Mouse (Mus musculus) neural tube, embryonic 14.5 days (tissue): ENCODE measurements around the gene Pclaf. TPM values are rescaled to one million over a fixed set of nuclear protein-coding genes. Genes with fewer than 3 reads are reported as not detected.

ENCODE experiments used
- ATAC-seq: fragments of 200-750 bp; cut with Nextera tagmentation; 2 replicates; pipeline ENCODE4 v1.8.0; 2017; ENCODE audit warnings: low read depth, mild to moderate bottlenecking, moderate TSS enrichment, moderate library complexity
- H3K27ac ChIP-seq: fragments of 300-500 bp; sonication (generic); 2 replicates; pipeline ENCODE4 v1.5.1; 2014; ENCODE audit warnings: low read depth, mild to moderate bottlenecking, control low read depth, low read length, moderate library complexity, mixed read lengths
- H3K27me3 ChIP-seq: fragments of 300-500 bp; sonication (generic); 2 replicates; pipeline ENCODE4 v1.6.1; 2014; ENCODE audit warnings: low read length; ENCODE audit not compliant: control insufficient read depth, insufficient read depth
- H3K36me3 ChIP-seq: fragments of 300-500 bp; sonication (generic); 2 replicates; pipeline ENCODE4 v1.6.1; 2014; ENCODE audit warnings: low read length, mixed read lengths; ENCODE audit not compliant: control insufficient read depth, insufficient read depth
- H3K4me1 ChIP-seq: fragments of 300-500 bp; sonication (generic); 2 replicates; pipeline ENCODE4 v1.6.1; 2014; ENCODE audit warnings: low read length; ENCODE audit not compliant: control insufficient read depth, insufficient read depth
- H3K4me2 ChIP-seq: fragments of 300-500 bp; sonication (generic); 2 replicates; pipeline ENCODE4 v1.6.1; 2014; ENCODE audit warnings: mild to moderate bottlenecking, low read depth, low read length, control low read depth
- H3K4me3 ChIP-seq: fragments of 300-500 bp; sonication (generic); 2 replicates; pipeline ENCODE4 v1.5.1; 2014; ENCODE audit warnings: low read depth, low read length, control low read depth, mixed read lengths
- H3K9ac ChIP-seq: fragments of 300-500 bp; sonication (generic); replicated peaks from 2 replicates; pipeline ENCODE4 v1.6.1; 2014; ENCODE audit warnings: low read depth, mild to moderate bottlenecking, control low read depth, low read length, mixed read lengths
- H3K9me3 ChIP-seq: fragments of 300-500 bp; sonication (generic); 2 replicates; pipeline ENCODE4 v1.6.1; 2016; ENCODE audit warnings: low read length; ENCODE audit not compliant: control insufficient read depth
- WGBS: fragments of 180-500 bp; shearing (Covaris S2); extraction: QIAGEN DNeasy Blood & Tissue Kit; methylation state at CpG from one replicate; pipeline ENCODE4 v1.1.7; 2014; 5-methylcytosine and 5-hydroxymethylcytosine counted together
- polyA plus RNA-seq: library from polyadenylated mRNA; unstranded; fragments of >200 nt; fragmentation: Nextera tagmentation; extraction: Ambion mirVana; gene quantifications from 2 replicates; pipeline ENCODE4 v1.2.1, GENCODE M21; 2014

The Pclaf gene
- 14.7 and 18.6 TPM in 2 replicates for polyA plus RNA-seq

GRCm38 (mm10) chr9:65890143-65890628, at the start of gene Pclaf:
Gene Pclaf, plus strand, starts transcription at chr9:65890237.
- ATAC-seq = peak; percentile 95
- Histone ChIP-seq H3K9me3 (no peaks in the 10 kb centered on the region), H3K27me3 (no peaks in the 10 kb centered on the region), H3K27ac (no peak within 1 kb of the TSS), H3K4me2 (peak within 1 kb of the TSS; percentile 54), H3K9ac (no peak within 1 kb of the TSS), H3K4me3 (peak within 1 kb of the TSS; percentile 23), H3K4me1 (peaks cover 5% of the 10 kb centered on the region; the same call in 1 of the 2 replicates), H3K36me3 (no peaks in the 10 kb centered on the region)
- under 1% methylated on average over 21 of the region's 21 CpGs for WGBS

- peaks cover 14% of the 10 kb centered on the region; the same call in 1 of the 2 replicates for H3K4me1 ChIP-seq
- H3K27me3 ChIP-seq = no peaks in the 10 kb centered on the region
- ATAC-seq = peak; percentile 60; the same call in 1 of the 2 replicates
- no peak overlapping the region for H3K9ac ChIP-seq
- no peak overlapping the region for H3K4me2 ChIP-seq
- no peaks in the 10 kb centered on the region for H3K9me3 ChIP-seq
- no peaks in the 10 kb centered on the region for H3K36me3 ChIP-seq
- H3K27ac ChIP-seq = peak overlapping the region; percentile 57; the same call in 1 of the 2 replicates
- no peak overlapping the region for H3K4me3 ChIP-seq
- WGBS = 30% methylated on average over 7 of the region's 7 CpGs
Observed at GRCm38 (mm10) chr9:65844421-65845165, 45.4 kb upstream of the Pclaf start.

GRCm38 (mm10) chr9:65848154-65848553, 41.9 kb upstream of the Pclaf start:
- H3K4me2 ChIP-seq = no peak overlapping the region
- no peak overlapping the region for H3K9ac ChIP-seq
- peaks cover under 1% of the 10 kb centered on the region for H3K36me3 ChIP-seq
- no peaks in the 10 kb centered on the region for H3K9me3 ChIP-seq
- no peak for ATAC-seq
- peak overlapping the region; percentile 28; the same call in 1 of the 2 replicates for H3K27ac ChIP-seq
- no peaks in the 10 kb centered on the region for H3K27me3 ChIP-seq
- H3K4me1 ChIP-seq = peaks cover 14% of the 10 kb centered on the region; the same call in 1 of the 2 replicates
- H3K4me3 ChIP-seq = no peak overlapping the region

- Histone ChIP-seq H3K36me3 (peaks cover 6% of the 10 kb centered on the region), H3K4me3 (no peak overlapping the region), H3K4me1 (peaks cover 7% of the 10 kb centered on the region; the same call in 1 of the 2 replicates), H3K27me3 (no peaks in the 10 kb centered on the region), H3K9ac (no peak overlapping the region), H3K27ac (no peak overlapping the region), H3K4me2 (no peak overlapping the region), H3K9me3 (no peaks in the 10 kb centered on the region)
- ATAC-seq = no peak
- 13% methylated on average over 1 of the region's 1 CpGs for WGBS
Observed at GRCm38 (mm10) chr9:65850203-65850602, 39.8 kb upstream of the Pclaf start.

DNA sequence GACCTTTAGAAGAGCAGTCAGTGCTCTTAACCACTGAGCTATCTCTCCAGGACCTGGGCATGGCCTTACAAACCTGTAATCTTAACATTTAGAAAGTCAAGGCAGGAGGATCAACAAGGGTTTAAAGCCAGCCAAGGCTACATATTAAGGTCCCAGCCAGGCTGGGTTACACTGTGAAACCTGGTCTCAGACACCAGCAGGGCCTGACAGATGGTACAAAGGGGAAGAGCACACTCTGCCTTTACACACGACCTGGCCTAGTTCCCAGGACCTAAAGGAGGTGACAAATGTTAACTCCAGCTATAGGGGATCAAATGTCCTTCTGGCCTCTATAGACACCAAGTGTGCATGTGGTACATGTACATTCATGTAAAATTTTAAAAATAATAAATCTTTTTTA, 30.4 kb upstream of the Pclaf start:
- Histone ChIP-seq H3K27ac (no peak overlapping the region), H3K4me1 (no peaks in the 10 kb centered on the region), H3K27me3 (no peaks in the 10 kb centered on the region), H3K4me3 (no peak overlapping the region), H3K9ac (no peak overlapping the region), H3K36me3 (peaks cover 22% of the 10 kb centered on the region), H3K4me2 (no peak overlapping the region), H3K9me3 (no peaks in the 10 kb centered on the region)
- no peak for ATAC-seq
- 64% methylated on average over 1 of the region's 1 CpGs for WGBS

DNA sequence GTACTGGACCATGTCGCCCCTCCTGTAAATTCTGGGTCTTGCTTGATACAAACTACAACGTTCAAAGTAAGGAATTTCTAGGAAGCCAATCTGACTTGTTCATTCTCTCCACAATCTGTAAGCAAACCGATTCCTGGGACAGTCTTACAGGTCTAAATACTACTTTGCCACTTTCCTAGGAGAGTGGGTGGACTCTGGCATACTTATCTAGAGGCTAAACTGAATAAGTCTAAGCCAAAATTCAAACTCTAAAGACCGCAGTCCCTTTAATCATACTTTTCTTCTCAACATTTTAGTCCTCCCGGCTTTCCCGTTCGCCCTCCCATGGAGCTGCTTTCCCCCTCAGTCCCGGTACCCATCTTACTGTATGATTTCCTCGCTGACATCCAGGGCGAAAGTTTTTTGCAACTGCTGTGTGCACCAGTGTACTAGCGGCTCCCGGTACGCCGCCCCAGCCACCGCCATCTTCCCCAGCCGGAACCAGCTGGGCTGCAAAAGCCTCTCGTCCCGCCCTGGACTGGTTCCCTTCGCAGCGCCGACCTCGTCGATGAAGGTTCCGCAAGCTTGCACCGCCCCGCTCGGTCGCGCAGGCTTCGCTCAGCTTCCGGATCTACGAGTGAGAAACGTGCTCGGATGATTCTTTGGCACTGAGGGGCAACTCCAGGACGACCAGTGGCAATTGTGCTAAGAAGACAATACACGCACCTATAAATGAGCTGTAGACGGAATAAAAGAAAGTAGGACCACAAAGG, 5.3 kb upstream of the Pclaf start:
- under 1% methylated on average over 37 of the region's 37 CpGs for WGBS
- Histone ChIP-seq H3K27ac (peak overlapping the region; percentile 40), H3K9me3 (no peaks in the 10 kb centered on the region), H3K4me2 (peak overlapping the region; percentile 69), H3K4me1 (0 out of 2 replicates have a peak, but pooled peaks cover 3% of the 10 kb centered on the region), H3K27me3 (no peaks in the 10 kb centered on the region), H3K9ac (peak overlapping the region; percentile 55), H3K36me3 (peaks cover 4% of the 10 kb centered on the region; the same call in 1 of the 2 replicates), H3K4me3 (peak overlapping the region; percentile 58)
- peak; percentile 96 for ATAC-seq

DNA sequence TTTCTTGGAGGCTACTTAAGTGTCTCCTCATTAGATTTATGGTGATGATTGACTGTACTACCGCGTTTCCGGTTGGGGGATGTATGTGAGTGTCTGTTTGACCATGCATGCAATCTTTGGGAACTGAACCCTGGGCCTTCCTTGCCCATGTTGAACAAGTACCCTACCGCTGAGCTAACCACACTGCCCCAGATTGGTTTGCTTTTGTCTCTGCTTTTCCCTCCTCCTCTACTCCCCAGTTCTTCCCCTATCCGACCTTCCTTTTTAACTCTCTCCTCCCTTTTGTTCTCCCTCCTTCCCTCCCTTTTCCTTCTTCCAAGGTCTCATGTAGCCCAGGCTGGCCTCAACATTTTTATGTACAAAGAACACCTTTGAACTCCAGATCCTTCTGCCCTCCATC, 1.1 kb downstream of the Pclaf start:
- H3K27ac ChIP-seq = no peak overlapping the region
- 0 out of 2 replicates have a peak overlapping the region, but pooled peaks have one; percentile 8 for H3K4me2 ChIP-seq
- H3K4me3 ChIP-seq = peak overlapping the region; percentile 23; the same call in 1 of the 2 replicates
- H3K4me1 ChIP-seq = peaks cover 5% of the 10 kb centered on the region; the same call in 1 of the 2 replicates
- no peak for ATAC-seq
- no peaks in the 10 kb centered on the region for H3K36me3 ChIP-seq
- H3K9me3 ChIP-seq = no peaks in the 10 kb centered on the region
- H3K9ac ChIP-seq = no peak overlapping the region
- WGBS = 1% methylated on average over 5 of the region's 5 CpGs
- no peaks in the 10 kb centered on the region for H3K27me3 ChIP-seq

DNA sequence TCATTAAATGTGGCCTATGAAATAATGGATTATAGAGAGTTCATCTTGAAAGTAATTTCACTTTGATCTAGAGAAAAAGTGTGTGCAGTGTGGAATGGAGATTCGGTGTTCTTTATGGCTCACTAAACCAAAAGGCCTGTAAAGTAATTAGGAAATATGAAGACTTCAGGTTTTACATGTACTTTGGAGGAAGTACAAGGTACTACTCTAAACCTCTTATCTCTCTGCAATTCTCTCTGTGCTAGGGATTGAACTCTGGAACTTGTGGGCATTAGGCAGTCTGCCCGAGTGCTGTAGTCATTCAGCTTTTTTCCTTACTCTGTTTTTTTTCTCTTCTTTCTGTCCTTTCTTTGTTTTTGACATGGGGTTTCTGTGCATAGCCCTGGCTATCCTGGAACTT, 6.9 kb downstream of the Pclaf start:
- H3K4me2 ChIP-seq = no peak overlapping the region
- no peaks in the 10 kb centered on the region for H3K9me3 ChIP-seq
- H3K4me3 ChIP-seq = no peak overlapping the region
- no peak for ATAC-seq
- no peaks in the 10 kb centered on the region for H3K4me1 ChIP-seq
- WGBS = 90% methylated on average over 2 of the region's 2 CpGs
- no peaks in the 10 kb centered on the region for H3K36me3 ChIP-seq
- no peak overlapping the region for H3K9ac ChIP-seq
- H3K27ac ChIP-seq = no peak overlapping the region
- no peaks in the 10 kb centered on the region for H3K27me3 ChIP-seq
